Mouse (Mus musculus): ENCODE results near the gene Itga6. TPM values are rescaled to one million over a fixed set of nuclear protein-coding genes. Genes with fewer than 3 reads are reported as not detected.

The Itga6 gene
- polyA plus RNA-seq, 1 experiment from 2014 or later: 45.0 TPM

DNA sequence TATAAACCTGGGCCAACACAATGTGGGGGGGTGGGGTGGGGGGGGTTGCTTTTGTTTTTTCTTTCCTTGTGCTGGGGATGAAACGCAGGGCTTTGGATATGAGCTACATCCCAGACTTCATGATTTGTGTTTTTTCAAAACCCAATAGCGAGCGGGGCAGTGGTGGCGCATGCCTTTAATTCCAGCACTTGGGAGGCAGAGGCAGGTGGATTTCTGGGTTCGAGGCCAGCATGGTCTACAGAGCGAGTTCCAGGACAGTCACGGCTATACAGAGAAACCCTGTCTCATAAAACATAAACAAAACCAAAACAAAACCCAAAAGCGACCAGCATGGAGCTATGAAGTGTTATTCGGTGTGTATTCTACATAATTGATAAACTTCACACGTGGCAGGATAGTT, 126.7 kb downstream of the Itga6 start:
- H3K27me3 ChIP-seq (ENCODE audit: control insufficient read depth, insufficient read depth, low read length): no peaks in the 10 kb centered on the region
- H3K4me1 ChIP-seq (ENCODE audit: control insufficient read depth, insufficient read depth, low read length): 0 out of 2 replicates have a peak, but pooled peaks cover 2% of the 10 kb centered on the region
- WGBS: 81% methylated on average over 10 of the region's 10 CpGs
- no peak overlapping the region for H3K4me3 ChIP-seq (ENCODE audit: low read depth, low read length)
- DNase-seq (ENCODE audit: low spot score) (no peak), ATAC-seq (replicated peaks; ENCODE audit: insufficient number of reproducible peaks, low FRiP score, low TSS enrichment, low read depth) (0 out of 2 replicates have a peak, but pooled peaks have one; percentile 5)
- H3K9me3 ChIP-seq (replicated peaks; ENCODE audit: control insufficient read depth, low read length): no peaks in the 10 kb centered on the region
- no peak overlapping the region for H3K4me2 ChIP-seq (ENCODE audit: low read depth, low read length)
- no peaks in the 10 kb centered on the region for H3K36me3 ChIP-seq (replicated peaks; ENCODE audit: control insufficient read depth, insufficient read depth, low read depth, low read length)
- H3K27ac ChIP-seq (replicated peaks; ENCODE audit: low read depth, low read length): no peak overlapping the region
- H3K9ac ChIP-seq (replicated peaks; ENCODE audit: low read length): no peak overlapping the region

DNA sequence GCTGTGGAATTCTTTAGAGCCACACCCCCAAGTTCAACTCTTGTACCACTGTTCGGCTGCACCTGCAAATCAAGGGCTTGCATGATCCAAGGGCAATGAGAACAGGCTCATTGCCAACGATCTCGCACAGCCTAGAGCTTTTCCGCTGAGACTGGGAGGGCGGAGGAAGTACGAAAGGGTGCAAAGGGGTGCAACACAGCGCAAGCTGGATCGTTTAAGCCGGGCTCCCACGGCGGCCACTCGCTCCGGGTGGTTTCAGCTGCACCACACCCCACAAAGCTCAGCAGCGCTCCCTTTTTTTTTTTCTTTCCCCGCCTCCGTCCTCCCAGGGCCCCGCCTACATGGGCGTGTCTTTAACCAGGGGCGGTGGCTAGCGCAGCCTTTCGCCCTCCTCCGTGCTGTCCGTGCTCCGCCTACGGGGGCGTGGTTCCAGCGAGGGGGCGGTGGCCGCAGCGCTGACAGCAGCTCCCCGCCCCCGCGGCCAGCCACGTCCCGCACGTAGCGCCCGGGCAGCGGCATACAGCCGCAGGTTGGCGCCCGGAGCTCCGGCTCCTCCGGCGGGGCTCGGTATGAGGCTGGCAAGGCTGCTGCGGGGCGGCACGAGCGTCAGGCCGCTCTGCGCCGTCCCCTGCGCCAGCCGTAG, 127.5 kb downstream of the Itga6 start, which contains the start of gene Pdk1:
Pdk1 (plus strand) TSS at position 424 of the 643 bp plus-strand sequence.
- peak within 1 kb of the TSS; percentile 68 for H3K4me3 ChIP-seq (ENCODE audit: low read depth, low read length)
- DNase-seq (ENCODE audit: low spot score) (peak; percentile 98), ATAC-seq (replicated peaks; ENCODE audit: insufficient number of reproducible peaks, low FRiP score, low TSS enrichment, low read depth) (peak; percentile 94)
- 0 out of 2 replicates have a peak, but pooled peaks cover 2% of the 10 kb centered on the region for H3K4me1 ChIP-seq (ENCODE audit: control insufficient read depth, insufficient read depth, low read length)
- WGBS: under 1% methylated on average over 55 of the region's 55 CpGs
- H3K4me2 ChIP-seq (ENCODE audit: low read depth, low read length): peak within 1 kb of the TSS; percentile 88
- peak within 1 kb of the TSS; percentile 74 for H3K27ac ChIP-seq (replicated peaks; ENCODE audit: low read depth, low read length)
- no peaks in the 10 kb centered on the region for H3K27me3 ChIP-seq (ENCODE audit: control insufficient read depth, insufficient read depth, low read length)
- no peaks in the 10 kb centered on the region for H3K9me3 ChIP-seq (replicated peaks; ENCODE audit: control insufficient read depth, low read length)
- H3K9ac ChIP-seq (replicated peaks; ENCODE audit: low read length): peak within 1 kb of the TSS; percentile 80
- H3K36me3 ChIP-seq (replicated peaks; ENCODE audit: control insufficient read depth, insufficient read depth, low read depth, low read length): no peaks in the 10 kb centered on the region

DNA sequence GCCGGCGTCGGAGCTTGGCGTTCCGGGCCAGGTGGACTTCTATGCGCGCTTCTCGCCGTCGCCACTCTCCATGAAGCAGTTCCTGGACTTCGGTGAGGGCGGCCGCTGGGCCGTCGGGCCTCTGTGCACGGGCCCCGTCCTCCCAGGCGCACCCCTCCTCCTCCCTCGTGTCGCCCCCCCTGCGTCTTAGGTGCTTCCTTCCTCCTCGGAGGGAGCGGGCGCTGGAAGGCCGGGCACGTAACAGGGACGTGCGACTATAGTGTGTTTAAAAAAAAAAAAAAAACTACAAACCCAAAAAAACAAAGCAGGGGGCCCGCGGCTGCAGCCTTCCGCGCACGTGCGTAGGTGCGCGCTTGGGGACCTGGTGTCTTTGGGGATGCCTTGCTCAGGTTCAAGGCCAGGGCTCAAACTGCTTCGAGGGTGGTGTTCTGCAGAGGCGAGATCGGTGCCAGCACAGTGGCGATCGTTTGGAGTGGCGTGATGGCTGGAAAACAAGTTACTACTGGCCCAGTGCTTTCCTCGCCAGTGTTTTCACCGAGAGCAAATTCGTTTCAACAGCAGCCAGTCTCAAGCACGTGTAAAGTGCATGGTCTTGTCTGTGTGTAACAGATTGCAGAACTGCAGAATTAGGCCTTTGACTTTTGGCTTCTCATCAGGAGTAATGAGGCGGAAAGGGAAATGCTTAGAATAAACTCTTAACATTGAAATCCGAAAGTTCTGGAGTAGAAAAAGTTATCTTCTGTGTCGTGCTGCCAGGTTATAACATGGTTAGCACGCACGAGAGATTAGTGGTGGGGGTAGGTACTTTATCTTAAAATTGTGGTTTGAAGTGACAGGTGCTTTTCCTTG, 128.3 kb downstream of the Itga6 start:
- no peaks in the 10 kb centered on the region for H3K9me3 ChIP-seq (replicated peaks; ENCODE audit: control insufficient read depth, low read length)
- H3K4me3 ChIP-seq (ENCODE audit: low read depth, low read length): peak overlapping the region; percentile 68
- H3K4me1 ChIP-seq (ENCODE audit: control insufficient read depth, insufficient read depth, low read length): 0 out of 2 replicates have a peak, but pooled peaks cover 2% of the 10 kb centered on the region
- peak overlapping the region; percentile 88 for H3K4me2 ChIP-seq (ENCODE audit: low read depth, low read length)
- H3K27me3 ChIP-seq (ENCODE audit: control insufficient read depth, insufficient read depth, low read length): no peaks in the 10 kb centered on the region
- H3K36me3 ChIP-seq (replicated peaks; ENCODE audit: control insufficient read depth, insufficient read depth, low read depth, low read length): no peaks in the 10 kb centered on the region
- ATAC-seq (replicated peaks; ENCODE audit: insufficient number of reproducible peaks, low FRiP score, low TSS enrichment, low read depth) (peak; percentile 70), DNase-seq (ENCODE audit: low spot score) (peak; percentile 57)
- 3% methylated on average over 50 of the region's 51 CpGs for WGBS
- H3K27ac ChIP-seq (replicated peaks; ENCODE audit: low read depth, low read length): peak overlapping the region; percentile 74
- peak overlapping the region; percentile 80 for H3K9ac ChIP-seq (replicated peaks; ENCODE audit: low read length)

- H3K4me2 ChIP-seq (ENCODE audit: low read depth, low read length): no peak overlapping the region
- ATAC-seq (replicated peaks; ENCODE audit: insufficient number of reproducible peaks, low FRiP score, low TSS enrichment, low read depth) (no peak), DNase-seq (ENCODE audit: low spot score) (no peak)
- 0 out of 2 replicates have a peak, but pooled peaks cover 2% of the 10 kb centered on the region for H3K4me1 ChIP-seq (ENCODE audit: control insufficient read depth, insufficient read depth, low read length)
- H3K36me3 ChIP-seq (replicated peaks; ENCODE audit: control insufficient read depth, insufficient read depth, low read depth, low read length): no peaks in the 10 kb centered on the region
- no peak overlapping the region for H3K9ac ChIP-seq (replicated peaks; ENCODE audit: low read length)
- no peaks in the 10 kb centered on the region for H3K9me3 ChIP-seq (replicated peaks; ENCODE audit: control insufficient read depth, low read length)
- 78% methylated on average over 2 of the region's 2 CpGs for WGBS
- no peaks in the 10 kb centered on the region for H3K27me3 ChIP-seq (ENCODE audit: control insufficient read depth, insufficient read depth, low read length)
- no peak overlapping the region for H3K4me3 ChIP-seq (ENCODE audit: low read depth, low read length)
- H3K27ac ChIP-seq (replicated peaks; ENCODE audit: low read depth, low read length): no peak overlapping the region
Measured at GRCm38 (mm10) chr2:71874422-71874821, 129.0 kb downstream of the Itga6 start.

DNA sequence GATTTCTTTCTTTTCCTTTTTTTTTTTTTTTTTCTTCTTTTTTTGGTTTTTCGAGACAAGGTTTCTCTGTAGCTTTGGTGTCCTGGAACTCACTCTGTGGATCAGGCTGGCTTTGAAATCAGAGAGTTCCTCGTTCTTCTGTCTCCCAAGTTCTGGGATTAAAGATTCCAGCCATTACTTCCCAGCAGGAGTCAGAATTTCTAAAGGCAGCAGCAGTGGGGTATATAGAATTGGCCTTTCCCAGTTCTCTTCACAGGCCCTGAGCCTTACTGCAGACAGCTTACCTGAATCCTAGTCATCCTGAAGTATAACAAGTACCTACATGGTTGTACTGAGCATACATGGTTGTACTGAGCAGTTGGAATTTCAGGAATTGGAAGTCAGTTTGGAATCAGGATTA, 129.4 kb downstream of the Itga6 start:
- DNase-seq (ENCODE audit: low spot score): no peak
- H3K4me3 ChIP-seq (ENCODE audit: low read depth, low read length): no peak overlapping the region
- 0 out of 2 replicates have a peak, but pooled peaks cover 2% of the 10 kb centered on the region for H3K4me1 ChIP-seq (ENCODE audit: control insufficient read depth, insufficient read depth, low read length)
- H3K27ac ChIP-seq (replicated peaks; ENCODE audit: low read depth, low read length): no peak overlapping the region
- no peaks in the 10 kb centered on the region for H3K36me3 ChIP-seq (replicated peaks; ENCODE audit: control insufficient read depth, insufficient read depth, low read depth, low read length)
- no peaks in the 10 kb centered on the region for H3K27me3 ChIP-seq (ENCODE audit: control insufficient read depth, insufficient read depth, low read length)
- ATAC-seq (replicated peaks; ENCODE audit: insufficient number of reproducible peaks, low FRiP score, low TSS enrichment, low read depth): no peak
- no peak overlapping the region for H3K9ac ChIP-seq (replicated peaks; ENCODE audit: low read length)
- H3K4me2 ChIP-seq (ENCODE audit: low read depth, low read length): no peak overlapping the region
- H3K9me3 ChIP-seq (replicated peaks; ENCODE audit: control insufficient read depth, low read length): no peaks in the 10 kb centered on the region
- WGBS: 48% methylated on average over 2 of the region's 2 CpGs

DNA sequence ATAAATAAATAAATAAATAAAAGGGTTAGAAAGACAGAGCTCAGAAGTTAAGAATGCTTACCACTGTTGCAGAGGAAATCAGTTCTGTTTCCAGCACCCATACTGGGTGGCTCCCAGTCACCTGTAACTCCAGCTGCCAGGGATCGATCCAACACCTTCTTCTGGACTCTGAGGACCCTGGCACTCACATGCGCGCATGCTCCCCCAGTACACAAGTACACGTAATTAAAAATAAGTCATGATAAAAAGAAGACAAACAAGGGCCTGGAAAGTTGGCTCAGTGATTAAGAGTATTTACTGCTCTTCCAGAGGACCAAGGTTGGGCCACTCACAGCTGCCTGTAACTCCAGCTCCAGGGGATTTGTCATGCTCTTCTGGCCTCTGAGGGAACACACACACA, 132.4 kb downstream of the Itga6 start:
- H3K27me3 ChIP-seq (ENCODE audit: control insufficient read depth, insufficient read depth, low read length): no peaks in the 10 kb centered on the region
- DNase-seq (ENCODE audit: low spot score) (no peak), ATAC-seq (replicated peaks; ENCODE audit: insufficient number of reproducible peaks, low FRiP score, low TSS enrichment, low read depth) (no peak)
- H3K27ac ChIP-seq (replicated peaks; ENCODE audit: low read depth, low read length): no peak overlapping the region
- no peak overlapping the region for H3K4me2 ChIP-seq (ENCODE audit: low read depth, low read length)
- no peaks in the 10 kb centered on the region for H3K36me3 ChIP-seq (replicated peaks; ENCODE audit: control insufficient read depth, insufficient read depth, low read depth, low read length)
- H3K9ac ChIP-seq (replicated peaks; ENCODE audit: low read length): no peak overlapping the region
- H3K4me3 ChIP-seq (ENCODE audit: low read depth, low read length): no peak overlapping the region
- H3K9me3 ChIP-seq (replicated peaks; ENCODE audit: control insufficient read depth, low read length): no peaks in the 10 kb centered on the region
- WGBS: 98% methylated on average over 4 of the region's 4 CpGs
- 0 out of 2 replicates have a peak, but pooled peaks cover 2% of the 10 kb centered on the region for H3K4me1 ChIP-seq (ENCODE audit: control insufficient read depth, insufficient read depth, low read length)

DNA sequence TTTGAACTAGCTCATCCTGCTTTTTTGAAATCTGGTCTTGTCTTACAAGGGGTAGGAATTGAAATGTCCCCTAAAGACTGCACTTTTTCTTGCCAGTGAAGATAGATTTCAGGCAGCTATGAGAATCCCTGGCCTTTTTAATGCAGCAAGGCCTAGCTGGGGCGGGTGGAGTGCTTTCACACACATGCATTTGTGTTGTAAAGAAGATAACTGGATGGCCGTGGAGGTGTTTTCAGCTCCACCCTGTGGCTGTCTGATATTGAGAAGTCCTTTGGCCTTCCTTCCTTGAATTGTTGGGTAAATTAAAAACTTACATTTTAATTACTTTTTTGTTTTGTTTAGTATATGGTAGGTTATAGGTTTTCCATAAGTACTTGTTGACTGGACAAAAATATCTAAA, 133.0 kb downstream of the Itga6 start:
- Histone ChIP-seq H3K27ac (replicated peaks; ENCODE audit: low read depth, low read length) (no peak overlapping the region), H3K4me2 (ENCODE audit: low read depth, low read length) (no peak overlapping the region), H3K9ac (replicated peaks; ENCODE audit: low read length) (no peak overlapping the region), H3K36me3 (replicated peaks; ENCODE audit: control insufficient read depth, insufficient read depth, low read depth, low read length) (no peaks in the 10 kb centered on the region), H3K9me3 (replicated peaks; ENCODE audit: control insufficient read depth, low read length) (no peaks in the 10 kb centered on the region), H3K4me1 (ENCODE audit: control insufficient read depth, insufficient read depth, low read length) (0 out of 2 replicates have a peak, but pooled peaks cover 2% of the 10 kb centered on the region), H3K4me3 (ENCODE audit: low read depth, low read length) (no peak overlapping the region), H3K27me3 (ENCODE audit: control insufficient read depth, insufficient read depth, low read length) (no peaks in the 10 kb centered on the region)
- WGBS: 80% methylated on average over 2 of the region's 2 CpGs
- DNase-seq (ENCODE audit: low spot score) (no peak), ATAC-seq (replicated peaks; ENCODE audit: insufficient number of reproducible peaks, low FRiP score, low TSS enrichment, low read depth) (no peak)

- H3K4me1 ChIP-seq (ENCODE audit: control insufficient read depth, insufficient read depth, low read length): no peaks in the 10 kb centered on the region
- no peak overlapping the region for H3K4me2 ChIP-seq (ENCODE audit: low read depth, low read length)
- H3K27me3 ChIP-seq (ENCODE audit: control insufficient read depth, insufficient read depth, low read length): no peaks in the 10 kb centered on the region
- no peak overlapping the region for H3K9ac ChIP-seq (replicated peaks; ENCODE audit: low read length)
- ATAC-seq (replicated peaks; ENCODE audit: insufficient number of reproducible peaks, low FRiP score, low TSS enrichment, low read depth) (no peak), DNase-seq (ENCODE audit: low spot score) (no peak)
- H3K4me3 ChIP-seq (ENCODE audit: low read depth, low read length): no peak overlapping the region
- no peaks in the 10 kb centered on the region for H3K9me3 ChIP-seq (replicated peaks; ENCODE audit: control insufficient read depth, low read length)
- no peak overlapping the region for H3K27ac ChIP-seq (replicated peaks; ENCODE audit: low read depth, low read length)
- no peaks in the 10 kb centered on the region for H3K36me3 ChIP-seq (replicated peaks; ENCODE audit: control insufficient read depth, insufficient read depth, low read depth, low read length)
Measured at GRCm38 (mm10) chr2:71878943-71879342, 133.5 kb downstream of the Itga6 start.

All from embryonic facial prominence, embryonic 11.5 days (tissue).